Mouse (Mus musculus) limb, embryonic 10.5 days (tissue): ENCODE data around the gene Slc35d2. TPM values are rescaled to one million over a fixed set of nuclear protein-coding genes. Genes with fewer than 3 reads are reported as not detected.

ENCODE experiments used
- DNase-seq: peaks from one replicate; pipeline ENCODE4 v3.0.0-alpha.2; 2017; ENCODE audit warnings: low spot score
- H3K27ac ChIP-seq: fragments of 300-500 bp; sonication (generic); 2 replicates; pipeline ENCODE4 v1.5.1; 2016; ENCODE audit warnings: mild to moderate bottlenecking
- H3K27me3 ChIP-seq: fragments of 300-500 bp; sonication (generic); 2 replicates; pipeline ENCODE4 v1.6.1; 2016; ENCODE audit warnings: low read depth, mild to moderate bottlenecking; ENCODE audit not compliant: poor library complexity, severe bottlenecking
- H3K36me3 ChIP-seq: fragments of 300-500 bp; sonication (generic); 2 replicates; pipeline ENCODE4 v1.6.1; 2016; ENCODE audit warnings: mild to moderate bottlenecking, moderate library complexity
- H3K4me1 ChIP-seq: fragments of 300-500 bp; sonication (generic); 2 replicates; pipeline ENCODE4 v1.6.1; 2016
- H3K4me3 ChIP-seq: fragments of 300-500 bp; sonication (generic); 2 replicates; pipeline ENCODE4 v1.5.1; 2016; ENCODE audit warnings: mild to moderate bottlenecking, moderate library complexity
- H3K9me3 ChIP-seq: fragments of 300-500 bp; sonication (generic); replicated peaks from 2 replicates; pipeline ENCODE4 v1.6.1; 2016; ENCODE audit warnings: mild to moderate bottlenecking
- WGBS: fragments of 180-500 bp; shearing (Covaris S2); methylation state at CpG from one replicate; pipeline ENCODE4 v1.1.7; 2016; 5-methylcytosine and 5-hydroxymethylcytosine counted together
- polyA plus RNA-seq: library from polyadenylated mRNA; unstranded; fragments of >200 nt; fragmentation: Nextera tagmentation; extraction: Ambion mirVana; gene quantifications from 2 replicates; pipeline ENCODE4 v1.2.1, GENCODE M21; 2016

The Slc35d2 gene
- polyA plus RNA-seq: 3.0 TPM in 2 replicates

GRCm38 (mm10) chr13:64128858-64129615 is at the start of gene Slc35d2:
TSS of gene Slc35d2 (minus strand) at chr13:64129368.
- peak; percentile 71 for DNase-seq
- H3K36me3 ChIP-seq: peaks cover 27% of the 10 kb centered on the region
- 8% methylated on average over 43 of the region's 44 CpGs for WGBS

GRCm38 (mm10) chr13:64178000-64178399 is 48.8 kb upstream of the Slc35d2 start:
- no peak overlapping the region for H3K4me3 ChIP-seq
- H3K27ac ChIP-seq: no peak overlapping the region
- peaks cover 29% of the 10 kb centered on the region for H3K36me3 ChIP-seq
- H3K4me1 ChIP-seq: no peaks in the 10 kb centered on the region
- WGBS: 80% methylated on average over 7 of the region's 7 CpGs
- H3K9me3 ChIP-seq: no peaks in the 10 kb centered on the region
- H3K27me3 ChIP-seq: no peaks in the 10 kb centered on the region
- no peak for DNase-seq

More at GRCm38 (mm10) chr13:64128858-64129615, at the start of gene Slc35d2:
- H3K27ac ChIP-seq: peak within 1 kb of the TSS; percentile 87
- peak within 1 kb of the TSS; percentile 75 for H3K4me3 ChIP-seq
- 0 out of 2 replicates have a peak, but pooled peaks cover 15% of the 10 kb centered on the region for H3K4me1 ChIP-seq
- no peaks in the 10 kb centered on the region for H3K9me3 ChIP-seq
- H3K27me3 ChIP-seq: no peaks in the 10 kb centered on the region

- DNase-seq: no peak
- H3K9me3 ChIP-seq: peaks cover 31% of the 10 kb centered on the region
- no peaks in the 10 kb centered on the region for H3K4me1 ChIP-seq
- H3K27me3 ChIP-seq: no peaks in the 10 kb centered on the region
- H3K4me3 ChIP-seq: no peak overlapping the region
- peaks cover 71% of the 10 kb centered on the region for H3K36me3 ChIP-seq
- H3K27ac ChIP-seq: no peak overlapping the region
- 96% methylated on average over 25 of the region's 25 CpGs for WGBS
These were observed 40.6 kb upstream of the Slc35d2 start for GRCm38 (mm10) chr13:64169746-64170145.

- Histone ChIP-seq H3K4me1 (peaks cover 23% of the 10 kb centered on the region), H3K9me3 (no peaks in the 10 kb centered on the region; the same call in 1 of the 2 replicates), H3K27ac (no peak overlapping the region), H3K27me3 (peaks cover 19% of the 10 kb centered on the region), H3K36me3 (peaks cover 19% of the 10 kb centered on the region), H3K4me3 (peak overlapping the region; percentile 85)
- 29% methylated on average over 13 of the region's 13 CpGs for WGBS
- DNase-seq: no peak
These were observed 34.1 kb upstream of the Slc35d2 start for GRCm38 (mm10) chr13:64163147-64163715.

- peaks cover 23% of the 10 kb centered on the region for H3K4me1 ChIP-seq
- H3K4me3 ChIP-seq: peak overlapping the region; percentile 85
- H3K27me3 ChIP-seq: peaks cover 19% of the 10 kb centered on the region
- DNase-seq: peak; percentile 61
- peak overlapping the region; percentile 90 for H3K27ac ChIP-seq
- under 1% methylated on average over 14 of the region's 14 CpGs for WGBS
- no peaks in the 10 kb centered on the region for H3K9me3 ChIP-seq
- peaks cover 17% of the 10 kb centered on the region for H3K36me3 ChIP-seq
These were observed 33.5 kb upstream of the Slc35d2 start for GRCm38 (mm10) chr13:64162626-64163025.

- Histone ChIP-seq H3K9me3 (no peaks in the 10 kb centered on the region), H3K27me3 (peaks cover 19% of the 10 kb centered on the region), H3K4me3 (peak overlapping the region; percentile 85), H3K4me1 (peaks cover 23% of the 10 kb centered on the region), H3K36me3 (peaks cover 13% of the 10 kb centered on the region), H3K27ac (peak overlapping the region; percentile 90)
- WGBS: under 1% methylated on average over 71 of the region's 71 CpGs
- no peak for DNase-seq
These were observed 32.9 kb upstream of the Slc35d2 start for GRCm38 (mm10) chr13:64161916-64162611.

GRCm38 (mm10) chr13:64161548-64161915 is 32.4 kb upstream of the Slc35d2 start, which contains the start of gene Habp4:
TSS of gene Habp4 (plus strand) at chr13:64161824.
- H3K4me1 ChIP-seq: peaks cover 23% of the 10 kb centered on the region
- H3K27me3 ChIP-seq: peaks cover 19% of the 10 kb centered on the region
- peak within 1 kb of the TSS; percentile 85 for H3K4me3 ChIP-seq
- H3K9me3 ChIP-seq: no peaks in the 10 kb centered on the region
- peak within 1 kb of the TSS; percentile 90 for H3K27ac ChIP-seq
- DNase-seq: peak; percentile 97
- under 1% methylated on average over 29 of the region's 31 CpGs for WGBS
- H3K36me3 ChIP-seq: peaks cover 10% of the 10 kb centered on the region

- no peak for DNase-seq
- no peak overlapping the region for H3K4me3 ChIP-seq
- H3K27me3 ChIP-seq: peaks cover 9% of the 10 kb centered on the region; the same call in 1 of the 2 replicates
- H3K4me1 ChIP-seq: peaks cover 28% of the 10 kb centered on the region
- H3K27ac ChIP-seq: no peak overlapping the region
- no peaks in the 10 kb centered on the region for H3K9me3 ChIP-seq
- H3K36me3 ChIP-seq: no peaks in the 10 kb centered on the region
These were observed 27.8 kb upstream of the Slc35d2 start for GRCm38 (mm10) chr13:64156966-64157365.

GRCm38 (mm10) chr13:64155171-64155571 is 26.0 kb upstream of the Slc35d2 start:
- H3K9me3 ChIP-seq: no peaks in the 10 kb centered on the region
- H3K27ac ChIP-seq: no peak overlapping the region
- DNase-seq: no peak
- 29% methylated on average over 1 of the region's 1 CpGs for WGBS
- peaks cover 33% of the 10 kb centered on the region for H3K4me1 ChIP-seq
- no peak overlapping the region for H3K4me3 ChIP-seq
- H3K27me3 ChIP-seq: peaks cover 4% of the 10 kb centered on the region; the same call in 1 of the 2 replicates
- H3K36me3 ChIP-seq: 0 out of 2 replicates have a peak, but pooled peaks cover 1% of the 10 kb centered on the region

- Histone ChIP-seq H3K4me1 (peaks cover 38% of the 10 kb centered on the region), H3K4me3 (no peak overlapping the region), H3K36me3 (0 out of 2 replicates have a peak, but pooled peaks cover 4% of the 10 kb centered on the region), H3K9me3 (no peaks in the 10 kb centered on the region), H3K27me3 (no peaks in the 10 kb centered on the region), H3K27ac (no peak overlapping the region)
- no peak for DNase-seq
- 56% methylated on average over 2 of the region's 2 CpGs for WGBS
These were observed 25.5 kb upstream of the Slc35d2 start for GRCm38 (mm10) chr13:64154651-64155050.

GRCm38 (mm10) chr13:64153751-64154267 is 24.6 kb upstream of the Slc35d2 start:
- H3K9me3 ChIP-seq: no peaks in the 10 kb centered on the region
- 0 out of 2 replicates have a peak, but pooled peaks cover 4% of the 10 kb centered on the region for H3K36me3 ChIP-seq
- H3K4me1 ChIP-seq: peaks cover 39% of the 10 kb centered on the region
- H3K27ac ChIP-seq: peak overlapping the region; percentile 95
- H3K4me3 ChIP-seq: peak overlapping the region; percentile 96
- no peaks in the 10 kb centered on the region for H3K27me3 ChIP-seq
- DNase-seq: peak; percentile 73
- under 1% methylated on average over 18 of the region's 18 CpGs for WGBS

- WGBS: under 1% methylated on average over 56 of the region's 56 CpGs
- Histone ChIP-seq H3K4me3 (peak within 1 kb of the TSS; percentile 96), H3K27me3 (no peaks in the 10 kb centered on the region), H3K27ac (peak within 1 kb of the TSS; percentile 95), H3K4me1 (peaks cover 39% of the 10 kb centered on the region), H3K9me3 (no peaks in the 10 kb centered on the region), H3K36me3 (0 out of 2 replicates have a peak, but pooled peaks cover 4% of the 10 kb centered on the region)
- DNase-seq: peak; percentile 99
These were observed 24.0 kb upstream of the Slc35d2 start, which contains the start of gene Zfp367 for GRCm38 (mm10) chr13:64153083-64153682. TSS of gene Zfp367 (minus strand) at chr13:64153202.
